Mouse (Mus musculus) B cell, adult 2 months (primary cell): ENCODE results near the gene Cort.
"Not testable (repeated sequence)": the region's sequence is repeated elsewhere in the genome, so short reads cannot be mapped to it uniquely, and the experiment has no call there.

Experiments used
- DNase-seq, 2 experiments: peaks; one replicate each; pipeline ENCODE4 v3.0.0; 2022

Cort gene

DNA sequence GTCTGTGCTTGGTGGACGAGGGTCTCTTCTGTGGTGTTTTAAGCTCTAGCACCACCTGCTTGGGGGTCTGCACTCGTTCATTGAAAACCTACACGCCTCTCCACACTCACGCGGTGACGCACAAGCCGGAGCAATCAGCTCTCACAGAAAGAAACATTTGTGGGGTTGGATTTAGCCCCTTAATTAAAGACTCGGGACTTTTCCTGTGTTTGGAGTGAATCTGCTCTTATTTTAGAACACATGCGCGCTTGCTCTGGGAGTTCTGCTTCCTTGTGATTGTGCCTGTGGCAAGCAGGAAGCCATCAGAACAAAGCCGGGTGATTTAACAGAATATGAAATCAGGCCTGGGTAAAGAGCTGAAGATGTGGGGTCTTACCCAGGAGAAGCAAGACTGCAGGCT, at the start of gene Cort:
TSS of gene Cort (minus strand) at position 101 of the 400 bp plus-strand sequence.
- no peak for DNase-seq

DNA sequence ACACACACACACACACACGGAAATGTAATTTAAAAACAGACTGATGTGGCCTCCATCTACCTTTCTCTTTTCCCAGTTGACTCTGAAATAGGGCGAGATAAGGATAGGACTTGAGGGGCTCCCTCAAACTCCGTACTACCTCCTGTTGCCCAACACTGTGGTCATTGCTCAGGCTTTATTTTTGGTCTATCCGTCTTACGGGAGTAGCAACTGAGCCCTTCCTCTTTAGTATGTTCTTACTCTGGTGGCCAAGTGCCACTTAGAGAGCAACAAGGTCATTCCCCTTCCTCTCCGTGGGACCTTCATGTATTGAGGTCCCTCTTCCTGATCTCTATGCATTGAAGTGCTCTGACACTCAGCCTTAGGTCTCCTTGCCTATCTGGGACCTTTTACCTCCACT, 47.1 kb upstream of the Cort start:
- DNase-seq: no peak

DNA sequence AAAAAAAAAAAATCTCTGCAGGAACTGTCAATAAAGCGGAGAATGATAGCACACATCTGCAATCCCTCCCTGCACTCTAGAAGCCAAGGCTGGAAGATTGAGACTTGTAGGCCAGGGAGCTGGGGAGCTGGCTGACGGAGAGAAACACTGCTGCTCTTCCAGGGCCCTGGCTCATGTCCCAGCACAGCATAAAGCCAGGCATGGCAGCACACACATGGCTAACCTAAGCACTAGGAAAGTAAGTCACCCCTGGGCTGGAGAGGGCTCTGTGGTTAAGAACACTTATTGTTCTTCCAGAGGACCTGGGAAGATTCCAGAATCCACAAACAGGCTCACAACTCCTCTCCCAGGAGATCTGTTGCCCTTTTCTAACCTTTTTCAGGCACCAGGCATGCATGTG, 46.1 kb upstream of the Cort start:
- DNase-seq: no peak

DNA sequence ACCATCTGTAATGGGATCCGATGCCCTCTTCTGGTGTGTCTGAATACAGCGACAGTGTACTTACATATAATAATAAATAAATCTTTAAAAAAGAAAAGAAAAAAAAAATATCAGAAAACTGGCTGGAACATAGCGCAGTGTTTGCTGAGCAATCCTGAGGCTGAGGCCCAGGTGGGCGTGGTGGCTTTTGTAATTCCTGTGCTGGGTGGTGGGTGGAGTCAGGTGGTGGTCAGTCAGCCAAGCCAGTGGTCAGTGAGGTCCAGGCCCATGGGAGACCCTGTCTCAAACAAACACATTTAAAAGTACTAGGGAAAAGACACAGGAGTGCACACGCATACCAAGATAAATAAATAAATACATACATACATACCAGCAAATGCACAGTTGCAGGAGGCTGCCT, 45.5 kb upstream of the Cort start:
- no peak for DNase-seq

DNA sequence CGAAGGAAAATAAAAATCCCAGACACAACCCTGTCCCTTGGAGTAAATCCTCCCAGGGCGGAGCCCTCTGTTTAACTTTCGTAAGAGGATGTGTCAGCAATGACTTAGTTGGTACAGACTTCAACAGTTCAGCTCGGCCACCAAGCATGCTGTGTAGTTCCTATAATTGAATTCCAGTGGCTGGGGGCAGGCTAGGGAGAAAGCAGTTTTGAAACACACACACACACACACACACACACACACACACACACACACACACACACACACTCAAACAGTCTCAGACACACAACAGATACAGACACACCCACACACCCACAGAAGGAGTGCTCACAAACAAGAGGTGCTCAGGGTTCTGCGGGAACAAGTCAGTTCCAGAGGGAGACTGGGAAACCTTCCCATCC, 45.0 kb upstream of the Cort start:
- no peak for DNase-seq

DNA sequence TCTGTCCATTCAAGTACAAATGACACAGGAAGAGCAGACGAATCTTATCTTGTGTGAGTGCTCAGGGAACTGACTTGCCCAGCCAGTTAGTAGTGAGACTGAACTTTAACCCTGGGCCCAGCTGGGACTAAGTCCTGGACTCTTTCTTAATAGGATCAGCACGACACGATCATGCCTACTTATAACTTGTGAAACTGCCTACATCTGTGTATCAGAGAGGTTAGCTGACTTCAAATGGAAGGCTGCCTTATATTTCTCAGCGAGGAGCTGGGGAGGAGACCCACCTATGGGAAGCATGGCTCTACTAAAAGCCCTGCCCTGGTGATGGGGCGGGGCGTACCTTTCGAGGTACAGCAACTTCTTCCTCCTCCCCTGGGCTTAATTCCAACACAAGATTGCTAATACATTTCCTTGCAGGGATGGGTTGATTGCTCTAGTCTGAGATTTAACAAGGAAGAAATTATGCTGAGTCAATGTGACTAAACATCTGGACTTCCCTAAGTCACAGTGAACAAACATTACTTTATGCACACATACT, 43.9 kb upstream of the Cort start:
- DNase-seq: no peak

DNA sequence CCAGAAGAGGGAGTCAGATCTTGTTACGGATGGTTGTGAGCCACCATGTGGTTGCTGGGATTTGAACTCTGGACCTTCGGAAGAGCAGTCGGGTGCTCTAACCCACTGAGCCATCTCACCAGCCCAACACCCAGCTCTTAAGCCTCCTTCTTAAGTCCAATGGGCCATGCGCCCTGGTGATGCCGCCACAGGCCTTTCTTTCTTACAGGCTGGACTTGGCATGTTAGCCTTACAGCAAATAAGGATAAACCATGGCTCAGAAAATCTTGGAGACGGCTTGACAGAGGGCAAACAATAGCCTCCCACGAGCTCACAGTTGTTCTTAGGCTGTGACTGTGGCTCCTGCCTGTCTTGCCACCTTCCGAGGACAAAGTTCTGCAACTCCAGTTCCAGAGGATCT, 43.4 kb upstream of the Cort start:
- not testable (repeated sequence) for DNase-seq

DNA sequence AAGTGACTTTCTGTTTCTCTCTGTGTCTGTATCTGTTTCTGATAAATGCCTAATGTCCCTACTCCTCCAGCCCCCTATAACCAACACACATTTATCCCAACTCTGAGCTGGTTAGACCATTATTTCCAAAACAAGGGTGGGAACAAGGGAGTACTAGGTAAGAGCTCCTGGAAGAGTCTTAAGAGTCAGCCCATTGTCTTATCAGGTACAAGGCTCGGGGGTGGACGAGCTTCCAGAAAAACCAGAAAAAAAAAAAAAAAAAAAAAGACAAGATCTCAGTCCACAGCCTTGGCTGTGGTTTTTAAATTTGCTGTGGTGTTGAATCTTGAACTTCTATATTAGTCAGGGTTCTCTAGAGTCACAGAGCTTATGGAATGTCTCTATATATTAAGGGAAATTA, 41.5 kb upstream of the Cort start:
- no peak for DNase-seq

DNA sequence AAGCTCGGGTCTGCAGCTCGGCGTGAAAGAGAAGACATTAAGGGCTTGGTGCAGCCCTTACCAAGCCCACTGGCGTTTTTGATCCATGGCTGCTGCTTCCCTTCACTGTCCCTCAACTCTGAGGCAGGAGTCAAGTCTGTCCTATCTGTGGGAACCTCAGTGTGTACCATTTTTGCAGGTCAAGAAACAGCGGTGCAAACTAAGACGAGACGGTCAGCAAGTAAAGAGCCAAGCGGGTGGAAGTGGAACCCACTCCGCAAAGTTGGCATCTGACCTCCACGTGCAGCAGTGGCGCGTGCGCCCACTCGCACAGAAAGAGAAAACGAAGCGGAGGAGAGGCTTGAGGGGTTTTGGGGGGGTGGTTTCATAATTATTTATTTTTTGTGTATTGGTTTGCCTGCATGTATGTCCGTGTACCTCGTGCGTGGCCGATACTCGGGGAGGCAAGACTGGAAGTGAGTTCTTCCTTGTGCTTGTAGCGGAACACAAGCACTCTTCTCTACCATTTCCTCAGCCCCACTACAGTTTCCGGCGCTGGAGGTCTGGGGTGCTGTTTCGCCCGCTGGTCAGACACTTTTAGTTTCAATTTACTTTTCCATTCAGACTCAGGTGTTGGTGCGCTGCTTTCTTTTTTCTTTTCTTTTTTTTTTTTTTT, 40.5 kb upstream of the Cort start:
- DNase-seq: peak; percentile 62 to 64

DNA sequence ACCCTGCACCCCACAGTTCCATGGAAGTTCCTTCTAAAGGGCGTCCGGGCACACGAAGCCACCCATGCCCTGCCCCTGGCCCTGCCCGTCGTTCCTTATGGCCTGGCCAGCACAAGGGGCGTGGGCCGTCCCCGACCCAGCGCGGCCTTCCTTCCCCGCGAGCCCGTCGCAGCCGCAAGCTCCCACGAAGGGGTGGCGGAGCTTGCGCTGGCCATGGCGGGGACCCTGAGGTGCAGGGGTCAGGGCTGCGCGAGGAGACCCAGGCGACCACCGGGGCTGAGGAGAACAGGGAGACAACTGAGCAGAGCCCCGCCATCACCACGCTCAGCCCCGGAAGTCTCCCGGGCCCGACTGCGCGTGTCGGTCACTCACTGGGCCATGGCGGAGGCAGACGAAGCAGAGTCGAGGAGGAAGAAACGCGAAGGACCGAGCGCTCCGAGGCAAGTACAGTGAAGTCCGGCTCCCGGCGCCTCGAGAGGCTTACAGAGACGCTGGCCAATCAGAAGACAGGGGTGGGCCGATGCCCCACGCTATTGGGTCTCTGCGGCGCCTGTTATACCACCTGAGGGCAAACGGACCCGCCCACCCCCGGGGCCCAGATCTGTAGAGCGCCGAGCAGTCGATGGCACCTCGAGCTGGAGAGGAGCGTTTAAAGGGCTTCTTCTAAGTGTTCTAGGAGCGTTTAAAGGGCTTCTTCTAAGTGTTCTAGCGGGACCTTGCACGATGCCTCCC, 39.8 kb upstream of the Cort start, which contains the start of gene Pgd:
TSS of gene Pgd (minus strand) at position 557 of the 732 bp plus-strand sequence.
- peak; percentile 94 to 96 for DNase-seq

DNA sequence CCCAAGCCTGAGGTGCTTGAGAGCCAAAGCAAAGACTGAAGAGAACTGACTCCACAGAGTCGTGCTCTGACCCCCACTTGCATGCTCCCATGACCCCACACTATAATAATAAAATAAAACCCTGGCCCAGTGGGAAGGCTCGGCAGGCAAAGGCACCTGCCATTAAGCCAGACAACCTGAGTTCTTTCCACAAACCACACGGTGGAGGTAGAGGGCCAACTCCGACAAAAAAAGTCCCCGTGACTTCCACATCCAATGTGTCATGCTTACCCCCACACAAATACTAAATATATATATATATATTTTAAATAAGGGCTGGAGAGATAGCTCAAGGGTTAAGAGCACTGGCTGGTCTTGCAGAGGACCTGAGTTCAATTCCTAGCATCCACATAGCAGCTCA, 37.6 kb upstream of the Cort start:
- no peak for DNase-seq

DNA sequence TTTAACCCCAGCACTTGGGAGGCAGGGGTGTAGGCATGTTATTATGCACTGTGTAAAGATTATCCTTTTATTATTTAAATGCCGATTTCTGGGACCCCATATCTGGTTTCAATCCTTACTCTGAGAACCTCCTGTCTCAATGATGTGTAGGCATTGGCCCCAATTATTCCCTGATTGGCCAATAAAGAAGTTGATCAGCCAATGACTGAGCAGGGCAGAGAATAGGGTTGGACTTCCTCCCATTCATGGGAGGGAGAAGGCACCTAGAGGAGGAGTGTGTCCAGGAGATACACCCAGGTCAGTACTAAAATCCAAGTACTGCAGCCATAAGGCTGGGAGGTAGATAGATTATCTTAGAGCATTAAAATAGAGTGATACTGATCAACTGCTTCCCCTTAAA, 36.6 kb upstream of the Cort start:
- no peak for DNase-seq

DNA sequence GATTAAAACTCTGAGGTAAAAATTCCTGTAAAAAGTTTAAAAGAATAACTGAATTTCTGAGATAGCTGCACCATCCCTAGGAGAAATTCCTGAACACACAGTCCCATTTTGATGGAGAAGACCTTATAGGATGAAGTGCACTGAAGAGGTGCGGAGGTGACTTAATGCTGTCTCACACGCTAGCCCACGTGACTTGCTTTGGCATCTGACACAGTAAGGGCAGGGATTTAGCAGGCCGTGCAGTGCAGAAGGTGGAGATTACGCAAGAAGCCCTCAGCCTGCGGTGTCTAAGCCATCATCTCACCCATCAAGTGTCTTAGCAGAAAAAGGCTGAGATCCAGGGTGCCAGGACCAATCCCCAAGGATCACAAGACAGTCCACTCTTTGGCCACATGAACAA, 34.6 kb upstream of the Cort start:
- no peak for DNase-seq

DNA sequence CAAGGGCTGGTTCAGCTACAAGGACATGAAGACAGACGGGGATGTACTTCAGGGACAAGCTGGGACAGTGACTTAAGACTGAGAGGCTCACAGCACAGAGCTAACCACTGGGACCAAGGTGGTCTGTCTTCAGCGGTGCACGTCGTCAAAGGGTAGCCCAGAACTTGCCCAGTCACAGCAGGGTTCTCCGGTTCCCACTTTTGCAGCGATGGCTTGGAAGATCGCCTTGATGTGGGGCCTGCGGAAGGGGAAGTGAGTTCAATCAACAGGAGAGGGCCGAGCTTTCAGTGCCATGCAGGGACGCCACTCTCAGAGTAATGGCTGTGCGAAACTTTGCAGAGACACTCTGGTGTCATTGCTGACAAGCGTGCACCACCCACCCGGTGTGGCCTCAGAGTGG, 33.3 kb upstream of the Cort start:
- no peak for DNase-seq

DNA sequence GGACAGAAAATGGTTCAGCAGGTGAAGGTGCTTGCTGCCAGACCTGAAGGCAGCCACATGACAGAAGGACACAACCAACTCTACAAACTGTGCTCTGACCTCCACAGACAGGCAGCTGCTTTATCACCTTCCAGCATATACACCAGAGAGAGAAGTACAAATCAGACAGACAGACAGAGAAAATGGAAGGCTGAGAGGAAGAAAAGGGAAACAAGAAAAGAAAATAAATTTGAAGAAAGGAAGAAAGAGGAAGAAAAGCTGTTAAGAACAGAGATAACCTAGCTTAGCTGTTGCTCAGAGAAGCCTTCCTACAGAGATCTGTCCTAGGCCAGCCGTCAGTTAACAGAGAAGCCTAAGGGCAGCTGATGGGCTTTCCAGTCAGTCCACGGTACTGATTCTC, 32.6 kb upstream of the Cort start:
- no peak for DNase-seq

DNA sequence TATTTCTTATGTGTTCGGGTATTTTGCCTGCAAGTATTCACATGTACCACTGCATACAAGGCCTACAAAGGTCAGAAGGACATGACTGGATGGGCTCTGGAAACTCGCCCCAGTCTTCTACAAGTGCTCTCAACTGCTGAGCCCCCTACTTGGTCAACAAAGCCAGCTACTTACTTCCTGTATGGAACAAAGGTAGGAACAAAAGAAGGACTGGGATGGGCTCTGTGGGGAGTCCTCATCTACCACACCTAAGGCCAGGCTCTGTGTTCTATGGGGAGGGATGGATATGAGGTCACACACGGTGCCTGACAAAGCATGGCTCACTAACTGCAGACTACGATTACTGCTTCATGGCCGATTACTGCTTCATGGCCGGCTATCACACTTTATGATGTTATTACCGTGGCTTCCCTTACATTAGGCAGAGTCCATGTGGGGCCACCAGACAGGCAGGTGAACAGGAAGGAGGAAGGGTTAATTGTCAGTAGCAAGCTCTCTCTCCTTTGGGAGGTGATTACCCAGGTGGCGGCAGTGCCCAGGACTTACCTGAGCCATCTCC, 30.9 kb upstream of the Cort start:
- no peak for DNase-seq

DNA sequence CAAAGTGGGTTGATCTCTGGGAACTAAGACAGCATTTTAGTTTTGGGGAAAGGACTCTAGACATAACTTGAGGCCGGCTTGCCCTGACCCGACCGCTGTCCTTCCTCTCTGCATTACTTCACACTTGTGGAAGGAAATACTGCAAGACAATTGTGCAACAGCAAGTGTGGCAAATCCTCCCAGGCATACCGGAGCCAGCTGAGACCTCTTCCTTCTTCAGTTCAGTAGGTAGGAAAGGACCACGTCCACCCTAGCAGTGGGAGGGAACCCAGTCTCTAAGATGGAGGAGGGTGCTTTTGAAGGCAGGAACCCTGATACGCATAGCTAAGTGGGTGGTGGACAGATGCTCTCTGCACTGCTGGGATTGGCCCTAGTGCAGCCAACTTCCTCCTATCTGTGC, 29.1 kb upstream of the Cort start:
- no peak for DNase-seq

DNA sequence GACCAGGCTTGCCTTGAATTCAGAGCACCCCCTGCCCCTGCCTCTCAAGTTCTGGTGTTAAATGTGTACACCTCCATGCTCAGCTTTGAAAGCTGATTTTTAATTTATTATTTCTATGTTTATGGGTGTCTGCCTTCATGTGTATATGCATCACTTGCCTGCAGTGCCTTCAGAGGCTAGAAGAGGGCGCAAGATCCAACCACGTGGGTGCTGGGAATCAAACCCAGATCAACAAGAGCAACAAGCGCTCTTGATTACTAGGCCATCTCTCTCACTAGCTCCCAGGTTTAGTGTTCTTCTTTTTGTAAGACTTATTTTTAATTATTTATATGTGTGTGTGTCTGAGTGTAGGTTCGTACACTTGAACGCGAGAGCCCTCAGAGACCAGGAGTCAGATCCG, 28.3 kb upstream of the Cort start:
- no peak for DNase-seq

DNA sequence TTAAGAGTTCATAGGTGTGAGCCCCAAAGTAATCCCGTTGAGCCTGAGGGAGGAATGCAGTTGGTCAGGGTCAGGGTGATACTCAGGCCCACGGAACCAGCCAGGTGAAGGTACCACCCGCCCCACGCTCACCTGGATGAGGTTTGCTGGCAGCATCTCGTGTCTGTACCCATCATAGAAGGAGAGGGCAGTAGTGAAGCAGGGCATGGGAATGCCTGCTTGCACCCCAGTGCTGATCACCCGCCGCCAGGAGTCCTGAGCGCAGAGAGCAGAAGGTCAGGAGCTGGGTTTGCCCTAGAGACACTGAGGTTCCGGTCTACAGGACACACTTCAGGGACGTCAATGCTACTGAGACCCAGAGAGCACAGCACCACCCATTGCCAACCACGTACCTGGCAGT, 24.2 kb upstream of the Cort start:
- DNase-seq: no peak

DNA sequence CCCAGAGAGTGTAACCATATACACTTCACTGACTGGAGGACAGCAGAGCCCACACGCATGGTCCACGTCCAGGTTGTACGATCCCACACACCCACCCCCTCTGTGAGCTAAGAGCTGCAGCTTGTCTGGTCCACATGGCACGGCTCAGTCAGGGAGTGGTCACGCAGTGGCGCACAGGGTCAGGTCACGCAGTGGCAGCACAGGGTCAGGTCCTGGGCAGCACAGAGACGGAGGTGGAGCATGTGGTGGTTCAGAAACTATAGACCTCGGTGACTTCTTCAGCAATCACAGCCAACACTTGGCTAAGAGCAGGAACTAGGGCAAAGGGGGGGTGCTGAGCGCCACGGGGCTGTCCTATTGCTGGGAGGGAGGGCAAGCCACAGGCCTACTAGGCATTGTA, 23.7 kb upstream of the Cort start:
- no peak for DNase-seq

DNA sequence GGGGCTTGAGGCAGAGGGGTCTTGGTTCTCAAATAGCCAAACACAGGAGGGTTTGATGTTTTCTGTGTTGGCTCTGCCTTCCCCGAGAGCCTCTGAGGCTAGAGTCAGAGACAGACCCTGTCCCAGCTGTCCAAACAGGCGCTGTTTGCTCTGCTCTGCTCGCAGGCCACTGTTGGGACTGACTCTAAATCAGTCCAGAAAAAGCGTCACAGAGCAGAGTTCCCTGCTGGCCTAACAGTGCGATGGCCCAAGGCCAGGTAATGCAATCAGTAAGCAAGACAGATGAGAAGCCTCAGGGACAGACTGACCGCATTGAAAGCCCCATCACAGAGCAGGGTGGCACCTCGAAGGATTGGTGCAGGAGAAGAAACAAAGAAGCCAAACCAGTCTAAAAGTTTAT, 23.0 kb upstream of the Cort start:
- no peak for DNase-seq

DNA sequence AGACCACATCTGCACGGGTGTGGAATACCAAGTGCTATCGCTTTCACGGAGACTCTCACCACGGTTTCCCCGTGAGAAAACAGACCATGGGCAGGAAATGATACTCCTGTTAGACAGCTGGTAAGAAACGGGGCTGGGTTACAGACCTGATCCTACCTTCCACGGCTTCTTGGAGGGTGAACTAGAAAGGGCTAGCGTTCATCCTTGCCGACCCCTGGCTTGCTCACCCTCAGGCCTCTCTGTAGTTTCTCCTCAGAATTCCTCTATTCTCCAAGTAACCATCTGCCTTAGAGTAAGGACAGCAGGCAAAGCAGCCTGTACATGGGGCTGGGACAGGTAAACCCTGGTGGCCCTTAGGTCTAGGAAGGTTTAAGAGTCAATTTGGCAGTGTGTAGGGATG, 22.6 kb upstream of the Cort start:
- DNase-seq: no peak

DNA sequence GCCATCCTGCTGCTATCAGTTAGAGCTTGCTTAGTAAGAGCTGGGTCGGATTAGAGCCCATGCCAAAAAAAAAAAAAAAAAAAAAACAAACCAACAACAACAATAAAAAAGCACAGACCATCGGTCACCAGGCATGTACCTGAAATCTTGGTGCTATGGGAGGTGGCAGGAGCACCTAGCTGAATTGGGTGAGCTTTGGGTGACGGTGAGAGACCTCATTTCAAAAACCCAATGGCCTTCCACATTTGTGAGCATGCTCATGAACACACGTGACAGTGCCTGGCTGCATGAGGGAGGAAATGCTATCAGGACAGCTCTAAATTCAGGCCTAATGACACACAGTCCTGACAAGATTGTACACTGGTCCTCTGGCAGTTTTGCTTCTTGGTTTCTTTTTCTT, 21.5 kb upstream of the Cort start:
- no peak for DNase-seq

DNA sequence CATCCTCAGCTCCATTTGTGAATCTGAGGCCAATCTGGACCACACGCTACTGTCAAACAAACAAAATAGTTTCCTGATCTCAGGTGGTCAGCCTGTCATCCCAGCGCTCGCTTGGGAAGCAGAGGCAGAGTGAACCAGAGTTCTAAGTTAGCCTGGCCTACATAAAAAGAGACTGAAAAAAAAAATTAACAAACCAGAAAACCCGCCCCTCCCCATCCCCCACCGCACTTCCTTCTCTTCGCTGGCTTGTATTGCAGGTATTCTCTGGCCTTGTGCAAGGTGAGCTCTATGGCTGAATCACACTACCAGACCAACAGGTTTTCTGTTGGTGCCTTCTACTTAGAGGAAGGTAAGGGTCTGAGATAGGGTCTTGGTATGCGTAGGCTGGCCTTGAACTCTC, 21.0 kb upstream of the Cort start:
- no peak for DNase-seq
